Mouse (Mus musculus) left cerebral cortex, postnatal 14 days (tissue): ENCODE measurements around the gene Btg3. TPM values are rescaled to one million over a fixed set of nuclear protein-coding genes. Genes with fewer than 3 reads are reported as not detected.
A peak's percentile ranks its signal among the peaks of the same experiment; 100 is the strongest.
"Not testable (repeated sequence)": the region's sequence is repeated elsewhere in the genome, so short reads cannot be mapped to it uniquely, and the experiment has no call there.

Source experiments
- DNase-seq, 2 experiments: peaks; one replicate each; pipeline ENCODE4 v3.0.0; 2021 to 2022; ENCODE audit warnings: low spot score in 2 of 2, mixed read lengths in 1 of 2
- intact Hi-C: fragments of 180-260 bp; cut with DNase I; formaldehyde crosslinking; loops from one replicate; pipeline ENCODE4 v1.15.1; 2025
- long read RNA-seq, 2 experiments: library from polyadenylated mRNA; stranded (forward); transcript quantifications; one replicate each; pipeline ENCODE4 v2.0.0; 2021
- total RNA-seq, 2 experiments: library from RNA; stranded (reverse); gene quantifications; 2 replicates each; pipeline ENCODE4 v1.2.3; 2021

Gene Btg3
- total RNA-seq, result 1 to 10 TPM; 8.7 to 9.0 TPM
- long read RNA-seq, experiment 1, transcript Btg3-201 (5 exons, 1,414 nt), result major isoform, 27 of 28 reads
- long read RNA-seq, experiment 1, partial matches to known transcripts, result 0 of 28 reads
- long read RNA-seq, experiment 1, other reads (novel, unspliced or antisense), result 1 of 28 reads
- long read RNA-seq, experiment 2, transcript Btg3-201 (5 exons, 1,414 nt), result major isoform, 12 of 15 reads
- long read RNA-seq, experiment 2, partial matches to known transcripts, result 0 of 15 reads
- long read RNA-seq, experiment 2, other reads (novel, unspliced or antisense), result 3 of 15 reads

DNA sequence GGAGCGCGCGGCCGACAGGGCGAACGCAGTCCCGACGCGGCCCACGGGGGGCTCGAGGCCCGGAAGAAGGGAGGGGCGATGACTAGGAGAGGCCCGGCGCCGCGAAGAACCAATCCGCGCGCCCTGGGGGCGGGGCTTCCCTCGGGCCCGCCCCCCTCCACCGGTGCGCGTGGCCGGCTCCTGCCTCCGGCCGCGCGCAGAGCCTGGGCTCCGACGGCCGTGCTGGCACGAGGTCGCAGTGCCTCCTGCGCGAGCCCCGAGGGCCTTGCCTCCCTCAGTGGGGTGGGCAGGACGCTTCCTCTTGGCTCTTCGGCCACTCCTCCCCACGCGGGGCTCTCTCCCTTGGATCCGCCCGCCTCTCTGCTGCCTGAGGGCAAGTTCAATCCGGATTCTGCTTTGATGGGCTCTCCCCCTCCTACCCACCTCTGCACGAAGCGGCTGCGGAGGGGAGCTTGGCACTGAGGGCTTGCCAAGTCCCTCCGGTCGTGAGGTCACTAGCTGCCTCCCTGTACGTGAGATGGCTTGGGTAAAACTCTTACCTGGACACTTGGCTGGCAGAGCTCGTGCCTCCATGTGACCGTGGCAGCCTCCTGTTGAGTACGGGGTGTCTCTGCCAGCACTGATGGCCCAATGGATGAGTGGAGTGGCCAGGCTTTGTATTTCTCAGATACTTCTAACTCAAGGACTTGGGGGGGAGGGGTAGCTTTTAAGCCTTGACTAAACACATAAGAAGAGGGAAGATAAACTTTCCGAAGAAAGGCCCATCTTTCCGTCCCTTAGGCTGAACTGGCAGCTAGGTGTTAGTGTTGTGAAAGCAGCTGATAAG lies at the start of gene Btg3:
Gene Btg3, minus strand, starts transcription at position 448 of the 826 bp plus-strand sequence.
- DNase-seq, result peak; percentile 83 to 92
- intact Hi-C loops, result loop anchor here (5.0 kb wide), 1 partner anchor 65 kb away; no protein-coding TSS in a partner anchor

DNA sequence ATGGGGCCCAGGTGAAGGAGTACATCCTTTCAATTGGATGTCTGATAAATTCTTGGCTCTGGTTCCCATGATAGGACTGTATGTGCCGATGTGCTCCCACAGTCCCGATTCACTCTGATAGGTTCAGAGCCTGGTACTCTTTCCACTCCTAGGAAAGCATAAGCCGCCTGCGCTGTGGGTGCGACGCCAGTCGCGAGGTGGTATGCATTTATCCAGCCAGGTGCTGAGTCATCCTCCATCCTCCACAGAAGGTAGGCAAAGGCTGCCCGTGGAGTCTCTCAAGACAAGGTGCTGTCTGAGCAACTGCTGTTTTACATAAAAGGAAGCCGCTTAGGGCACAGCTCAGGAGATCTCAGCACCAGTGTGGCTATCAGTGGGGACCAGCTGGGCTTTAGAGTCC lies 40.7 kb upstream of the Btg3 start:
- intact Hi-C loops, result no loop called here
- DNase-seq, result no peak

DNA sequence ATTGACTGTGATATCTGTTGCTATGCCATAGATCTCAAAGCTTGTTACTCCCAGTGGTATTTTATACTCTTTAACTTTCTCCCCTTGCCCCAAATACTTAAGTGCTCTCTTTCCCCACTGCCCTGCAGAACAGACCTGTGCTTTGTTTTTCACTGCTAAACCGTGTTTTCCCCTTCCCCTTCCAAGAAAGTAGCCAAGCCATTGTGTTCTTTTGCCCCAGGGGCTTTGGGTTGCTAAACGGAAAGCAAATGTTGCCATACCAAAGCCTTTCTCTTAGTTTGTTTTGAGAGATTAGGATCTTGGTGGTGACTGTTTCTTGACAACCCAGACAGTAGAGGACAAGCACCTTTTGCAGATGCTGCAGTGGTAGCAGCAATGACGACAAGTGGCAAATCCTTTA lies 39.5 kb upstream of the Btg3 start:
- no peak for DNase-seq
- intact Hi-C loops, result no loop called here

DNA sequence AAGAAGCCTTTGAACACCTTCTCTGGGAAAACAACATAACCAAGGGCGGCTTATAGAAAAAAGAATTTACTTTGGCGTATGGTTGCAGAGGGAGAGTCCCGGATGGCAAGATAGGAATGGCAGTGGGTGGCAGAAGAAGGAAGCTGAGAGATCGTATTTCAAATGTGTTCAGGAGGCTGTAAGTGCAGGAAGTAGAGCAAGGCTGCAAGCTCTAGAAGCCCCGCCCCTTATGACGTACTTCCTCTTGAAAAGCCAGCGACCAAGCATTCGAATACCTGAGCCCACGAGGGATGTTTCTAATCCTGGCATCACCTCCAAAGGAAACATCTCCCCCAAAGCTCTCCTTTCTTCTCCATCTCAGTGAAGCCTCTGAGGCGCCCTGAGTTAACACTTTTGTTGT lies 33.0 kb upstream of the Btg3 start:
- no peak for DNase-seq
- intact Hi-C loops, result no loop called here

DNA sequence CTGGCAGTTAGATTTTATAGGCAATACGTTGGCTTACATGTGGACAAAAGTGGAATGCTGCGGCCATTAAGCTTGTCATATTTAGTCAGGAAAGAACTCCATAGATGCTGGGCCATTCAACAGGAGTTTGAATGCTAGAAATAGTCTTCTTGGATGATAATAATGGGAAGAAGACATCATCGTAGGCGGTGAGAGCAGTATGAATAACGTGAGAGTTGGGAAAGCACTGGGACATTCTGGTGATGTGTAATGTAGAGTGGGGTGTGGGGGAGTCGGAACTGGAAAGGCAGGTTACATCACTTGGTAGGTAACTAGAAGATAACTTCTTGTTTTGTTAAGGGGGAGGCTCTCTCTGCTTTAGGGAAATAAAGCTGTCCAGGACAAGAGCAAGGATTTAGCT lies 30.9 kb upstream of the Btg3 start:
- no peak for DNase-seq
- intact Hi-C loops, result no loop called here

DNA sequence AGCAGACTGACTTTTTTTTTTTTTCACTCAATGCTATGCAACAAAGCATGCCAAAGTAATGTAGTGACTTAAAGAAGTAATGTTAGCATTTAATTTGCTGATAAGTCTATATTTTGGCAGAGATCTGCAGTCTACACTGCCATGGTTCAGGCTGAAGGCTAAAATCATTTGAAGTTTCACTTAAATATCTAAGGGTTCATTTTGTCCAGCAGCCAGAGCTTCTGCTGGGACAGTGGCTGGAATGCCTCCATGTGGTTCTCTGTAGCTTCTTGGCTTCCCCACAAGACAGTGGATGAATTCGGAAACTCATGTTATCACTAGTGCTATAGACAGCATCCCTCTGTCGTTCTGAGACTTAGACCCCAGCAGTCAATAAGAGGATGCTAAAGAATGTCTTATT lies 29.7 kb upstream of the Btg3 start:
- DNase-seq, result no peak
- intact Hi-C loops, result no loop called here

DNA sequence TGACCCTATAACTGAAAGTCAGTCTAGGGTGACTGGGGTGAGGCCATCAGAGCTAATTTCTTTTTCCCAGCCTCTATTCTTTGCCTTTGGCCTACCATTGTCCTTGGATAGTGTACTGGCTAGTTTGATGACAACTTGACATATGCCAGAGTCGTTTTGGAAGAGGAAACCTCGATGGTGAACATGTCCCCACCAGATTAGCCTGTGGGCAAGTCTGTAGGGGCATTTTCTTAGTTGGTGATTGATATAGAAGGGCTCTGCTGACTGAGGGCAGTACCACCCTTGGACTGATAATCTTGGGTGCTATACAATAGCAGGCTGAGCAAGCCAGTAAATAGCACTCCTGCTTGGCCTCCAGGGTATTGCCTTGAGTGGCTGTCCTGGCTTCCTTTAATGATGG lies 25.3 kb upstream of the Btg3 start:
- no peak for DNase-seq
- intact Hi-C loops, result no loop called here

DNA sequence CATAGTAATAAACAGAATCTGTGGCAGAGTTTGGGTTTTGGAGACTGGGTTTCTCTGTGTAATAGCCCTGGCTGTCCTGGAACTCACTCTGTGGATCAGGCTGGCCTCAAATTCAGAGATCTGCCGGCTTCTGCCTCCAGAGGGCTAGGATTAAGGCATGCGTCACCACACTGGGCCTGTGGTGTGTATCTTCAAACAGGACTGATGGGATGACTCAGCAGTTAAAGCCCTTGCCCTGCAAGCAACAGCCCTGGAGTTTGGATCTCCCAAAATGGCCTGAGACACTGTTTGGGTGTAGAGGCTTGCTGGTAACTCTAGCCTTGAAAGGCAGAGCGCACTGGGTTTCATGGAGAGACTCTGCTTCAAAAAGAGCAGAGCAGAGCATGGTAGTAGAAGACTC lies 22.4 kb upstream of the Btg3 start:
- no peak for DNase-seq
- intact Hi-C loops, result no loop called here

DNA sequence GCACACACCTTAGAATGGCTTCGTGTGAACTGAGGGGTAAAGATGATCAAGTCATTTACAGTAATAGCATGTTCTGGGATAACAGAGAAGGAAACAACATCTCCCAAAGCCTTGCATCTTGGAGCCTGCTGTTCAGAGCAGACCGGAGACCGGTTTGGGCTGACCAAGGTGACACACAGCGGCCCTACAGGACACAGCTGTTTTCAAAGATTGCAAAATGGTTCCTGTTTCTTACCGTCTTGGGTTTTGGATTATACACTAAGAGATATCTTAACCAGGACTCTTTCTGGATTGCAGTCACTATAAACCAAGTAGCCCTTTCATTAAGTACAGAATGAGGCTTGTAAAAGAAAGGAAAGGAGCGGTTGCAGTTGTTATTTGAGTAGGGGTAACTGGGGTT lies 21.7 kb upstream of the Btg3 start:
- intact Hi-C loops, result no loop called here

DNA sequence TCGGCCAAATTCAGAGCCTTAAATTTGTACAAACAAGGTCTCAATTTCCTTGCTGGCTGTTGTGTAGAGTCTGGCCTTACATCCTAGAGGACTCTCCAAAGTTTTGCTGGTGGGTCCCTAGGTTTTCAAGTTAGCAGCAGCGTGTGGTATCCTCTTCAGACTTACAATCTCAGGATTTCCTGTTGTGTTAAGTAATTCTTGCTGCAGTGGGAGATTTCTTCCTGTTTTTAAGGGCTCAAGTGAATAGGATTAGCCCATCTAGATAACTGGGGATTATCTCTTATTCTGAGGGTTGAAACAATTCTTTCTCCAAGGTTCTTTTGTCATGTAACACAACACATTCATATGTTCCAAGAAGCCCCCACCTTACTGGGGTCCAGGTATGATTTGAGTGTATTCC lies 14.4 kb upstream of the Btg3 start:
- no peak for DNase-seq
- intact Hi-C loops, result no loop called here

More for the DNA sequence above, 21.7 kb upstream of the Btg3 start:
- no peak for DNase-seq

DNA sequence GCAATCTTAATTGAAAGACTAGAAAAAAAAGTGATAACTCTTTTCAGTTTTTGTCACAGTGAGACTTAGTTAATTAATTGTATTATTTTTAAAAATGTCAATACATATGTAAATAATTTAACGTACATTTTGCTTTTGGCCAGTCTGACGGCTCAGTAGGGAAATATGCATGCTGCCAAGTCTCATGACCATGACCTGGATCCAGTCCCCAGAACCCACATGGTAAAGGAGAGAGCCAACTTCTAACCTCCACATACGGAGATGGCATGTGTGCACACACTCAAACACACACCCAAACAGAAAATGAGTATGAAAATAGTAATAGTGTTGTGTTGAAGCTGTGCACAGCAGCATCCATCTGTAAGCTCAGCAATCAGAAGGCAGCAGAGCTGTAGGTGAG lies 13.0 kb upstream of the Btg3 start:
- no peak for DNase-seq
- intact Hi-C loops, result no loop called here

DNA sequence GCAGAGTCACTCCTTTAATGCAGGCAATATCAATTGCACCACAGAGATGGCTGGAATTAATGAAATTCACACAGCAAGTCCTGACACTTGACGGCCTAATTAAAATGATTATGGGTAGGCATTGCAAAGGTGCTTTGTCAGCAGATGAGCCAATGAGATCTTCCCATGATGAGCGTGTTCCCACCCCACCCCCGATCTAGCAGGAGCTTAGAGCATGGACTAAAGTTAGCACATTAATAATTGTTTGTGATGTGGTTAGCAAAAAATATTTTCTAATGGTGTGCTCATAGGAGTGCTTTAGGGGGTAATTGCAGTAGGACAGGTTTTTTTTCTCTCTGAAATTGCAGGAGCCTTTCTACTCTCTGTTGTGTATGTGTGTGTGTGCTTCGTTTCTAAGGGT lies 12.1 kb upstream of the Btg3 start:
- no peak for DNase-seq
- intact Hi-C loops, result no loop called here

DNA sequence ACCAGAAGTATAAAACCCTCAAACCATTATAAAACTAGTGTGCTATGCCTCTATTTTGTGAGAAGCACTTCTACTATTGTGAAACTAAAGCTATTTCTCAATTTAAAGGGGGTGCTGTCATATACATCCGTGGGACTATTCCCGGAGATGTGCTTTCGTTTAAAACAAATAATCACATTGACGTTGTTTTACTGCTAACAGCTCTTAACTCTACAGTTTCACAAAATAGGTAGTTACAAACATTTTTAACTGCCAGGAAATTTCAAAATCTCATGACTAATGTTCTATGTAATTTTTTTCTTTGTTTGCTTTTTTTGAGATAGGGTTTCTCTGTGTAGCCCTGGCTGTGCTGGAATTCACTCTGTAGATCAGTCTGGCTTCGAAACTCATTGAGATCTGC lies 1.5 kb upstream of the Btg3 start:
- DNase-seq, result no peak
- intact Hi-C loops, result loop anchor here (5.0 kb wide), 1 partner anchor 64 kb away; no protein-coding TSS in a partner anchor

DNA sequence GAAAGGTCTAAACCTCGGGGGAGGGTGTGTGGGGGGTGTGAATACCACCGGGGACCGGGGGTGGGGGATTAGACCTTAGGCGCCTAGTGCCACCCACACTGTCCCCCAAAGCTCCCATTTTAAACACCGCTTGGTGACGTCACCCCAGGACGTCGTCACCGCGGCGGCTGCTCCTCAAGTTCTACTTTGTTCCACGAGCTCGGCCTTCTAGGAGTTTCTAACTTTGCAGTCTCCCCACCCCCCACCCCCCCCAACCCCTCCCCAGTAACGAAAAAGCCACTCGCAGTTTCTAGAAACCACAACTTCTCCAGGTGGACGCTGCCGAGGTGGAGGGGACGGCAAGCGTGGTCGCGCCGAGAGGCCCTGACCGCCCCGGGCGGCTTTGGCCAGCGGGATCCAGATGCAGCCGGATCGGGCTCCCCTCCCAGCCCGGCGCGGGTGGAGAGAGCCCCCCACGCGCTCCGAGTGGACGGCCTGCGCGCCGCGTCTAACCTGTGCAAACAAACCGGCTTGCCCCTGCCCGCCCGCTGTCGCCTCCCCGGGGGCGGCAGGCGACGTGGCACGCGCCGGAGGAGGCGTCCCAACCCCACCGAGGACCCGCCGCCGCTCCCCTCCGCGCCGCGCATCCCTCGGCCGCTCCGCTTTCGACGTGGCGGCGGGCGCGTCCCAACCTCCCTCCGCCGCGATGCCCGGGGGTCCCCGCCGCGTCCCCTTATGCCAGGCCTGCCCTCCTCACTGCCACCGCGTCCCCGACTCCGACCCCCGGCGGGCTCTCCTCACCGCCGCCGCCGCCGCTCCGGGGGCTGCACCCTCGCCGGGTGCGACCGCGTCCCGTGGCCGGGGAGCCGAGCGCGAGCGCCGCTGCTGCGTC lies 936 bp downstream of the Btg3 start:
- intact Hi-C loops, result loop anchor here (5.0 kb wide), 1 partner anchor 66 kb away; no protein-coding TSS in a partner anchor
- DNase-seq, result peak; percentile 26 to 46

DNA sequence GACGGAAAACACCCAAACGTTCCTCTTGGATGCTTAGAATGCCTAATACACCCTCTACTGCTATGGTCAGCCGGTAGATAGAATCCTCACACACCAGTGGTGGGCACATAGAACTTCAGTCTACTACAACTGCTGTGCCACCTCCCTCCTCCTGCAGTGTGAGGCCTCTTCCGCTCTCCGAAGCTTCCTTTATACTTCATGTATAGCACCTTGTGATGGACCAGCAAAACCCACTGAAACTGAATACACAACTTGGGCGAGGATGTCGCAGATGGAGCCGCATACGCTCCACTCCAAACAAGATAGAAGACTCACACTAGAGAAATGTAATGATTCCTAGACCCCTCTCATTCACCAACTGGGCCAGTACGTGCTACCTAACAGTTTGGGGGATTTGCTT lies 1.8 kb downstream of the Btg3 start:
- intact Hi-C loops, result loop anchor here (5.0 kb wide), 1 partner anchor 67 kb away; no protein-coding TSS in a partner anchor
- DNase-seq, result peak in 1 of 2 experiments; percentile 15

DNA sequence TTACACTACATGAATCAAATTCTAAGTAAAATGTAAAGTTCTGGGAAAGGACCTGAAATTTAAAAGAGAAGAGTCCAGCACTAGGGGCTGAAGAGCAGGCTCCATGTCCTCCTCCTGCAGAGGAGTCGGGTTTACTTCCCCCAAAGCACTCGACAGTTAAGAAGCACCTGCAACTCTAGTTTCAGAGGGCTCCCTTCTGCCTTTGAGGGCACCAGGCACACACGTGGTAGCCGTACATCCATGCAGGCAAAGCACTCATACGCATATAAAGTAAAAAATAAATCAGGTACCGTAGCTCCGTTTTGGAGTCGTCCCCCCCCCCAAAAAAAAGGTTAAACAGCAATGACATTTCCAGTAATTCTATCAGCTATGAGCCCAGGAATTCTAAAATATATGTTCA lies 3.2 kb downstream of the Btg3 start:
- intact Hi-C loops, result no loop called here
- no peak for DNase-seq

DNA sequence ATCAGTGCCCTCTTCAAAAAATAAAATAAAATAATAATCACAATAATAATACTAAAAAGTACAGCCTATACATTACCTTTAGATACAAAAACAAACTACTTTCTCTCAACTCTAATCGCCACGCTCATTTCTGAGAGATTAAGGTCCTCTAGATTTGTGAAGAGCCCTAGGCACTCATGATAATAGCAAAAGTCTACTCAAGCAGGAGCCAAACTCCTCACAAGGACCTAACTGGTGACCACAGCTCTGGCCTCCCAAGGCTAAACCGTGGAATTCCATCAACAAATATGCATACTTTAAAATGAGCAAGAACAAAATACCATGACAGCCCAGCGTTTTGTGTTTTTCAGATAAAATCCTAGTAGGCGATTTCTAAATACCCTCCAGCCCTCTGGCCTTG lies 4.2 kb downstream of the Btg3 start:
- DNase-seq, result no peak

DNA sequence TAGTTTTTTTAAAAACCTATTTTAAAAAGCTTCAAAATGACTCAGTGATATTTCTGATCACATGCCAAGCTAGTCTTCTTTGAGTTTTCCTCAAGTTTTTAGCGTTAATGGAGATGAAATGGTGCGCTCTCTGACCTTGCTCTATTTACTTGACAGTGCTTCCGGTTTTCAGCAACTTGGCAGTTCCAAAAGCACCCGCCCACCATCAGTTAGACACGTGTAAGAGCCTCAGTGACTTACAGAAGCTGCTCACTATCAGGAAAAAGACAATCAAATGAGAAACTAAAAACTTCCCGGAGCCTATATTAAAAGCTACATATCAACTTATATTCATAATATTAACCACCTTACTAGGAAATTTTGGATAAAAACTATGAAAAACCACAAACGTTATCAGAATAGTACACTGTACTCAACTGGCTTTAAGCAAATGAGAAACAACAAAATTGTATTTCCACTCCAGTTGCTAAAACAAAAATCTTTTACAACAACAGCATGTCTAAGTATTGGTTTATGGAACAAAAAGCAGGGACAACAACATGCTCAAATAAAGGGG lies 5.4 kb downstream of the Btg3 start:
- DNase-seq, result no peak
- intact Hi-C loops, result no loop called here

More for the DNA sequence above, 4.2 kb downstream of the Btg3 start:
- intact Hi-C loops, result no loop called here

DNA sequence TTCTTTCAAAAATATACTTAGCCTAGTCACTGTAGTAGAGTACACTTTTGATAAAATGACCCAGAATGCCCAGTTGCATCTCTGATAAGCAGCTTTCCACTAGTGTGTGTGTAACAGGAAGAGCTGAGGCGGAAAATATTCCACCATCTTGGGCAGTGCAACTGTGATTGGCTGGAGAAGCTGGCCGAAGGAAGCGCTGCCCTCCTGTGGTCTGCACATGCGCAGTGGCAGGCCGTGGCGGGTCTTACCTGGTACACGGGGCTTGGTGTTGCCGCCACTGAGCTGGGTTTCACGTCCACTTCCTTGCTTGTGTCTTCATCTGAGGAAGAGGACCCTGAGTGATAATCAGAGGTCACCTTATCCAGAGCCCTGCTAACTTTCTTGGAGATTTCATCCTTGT lies 12.4 kb downstream of the Btg3 start:
- DNase-seq, intact Hi-C loops: not testable (repeated sequence)

DNA sequence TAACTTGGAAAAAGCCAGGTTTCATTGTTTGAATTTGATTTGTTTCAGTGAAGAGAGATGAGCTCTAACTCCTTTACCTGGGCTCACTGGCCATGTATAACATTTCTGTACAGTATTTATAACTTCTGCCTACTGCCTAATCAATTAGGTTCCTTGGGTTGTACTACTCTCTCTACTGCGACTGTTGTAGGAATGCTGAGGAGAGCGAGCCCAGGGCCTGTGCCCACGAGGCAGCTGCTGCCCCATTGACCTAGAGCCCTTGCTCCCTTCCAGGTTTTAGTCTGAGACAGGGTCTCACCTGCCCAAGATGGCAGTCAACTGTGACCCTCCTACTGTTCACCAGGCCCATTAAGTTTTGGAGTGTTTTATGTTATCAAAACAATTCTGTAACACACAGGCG lies 15.5 kb downstream of the Btg3 start:
- intact Hi-C loops, result no loop called here
- DNase-seq, result no peak
